Mouse (Mus musculus) gastrocnemius, postnatal 25 days (tissue): ENCODE data around the gene Bhlha9. TPM values are rescaled to one million over a fixed set of nuclear protein-coding genes. Genes with fewer than 3 reads are reported as not detected.

Source experiments
- DNase-seq: peaks from one replicate; pipeline ENCODE4 v3.0.0; 2022
- long read RNA-seq, 2 experiments: library from polyadenylated mRNA; stranded (forward); transcript quantifications; one replicate each; pipeline ENCODE4 v2.0.0; 2021
- total RNA-seq, 2 experiments: library from RNA; stranded (reverse); gene quantifications; 1 replicate in 1 of 2; 2 replicates in 1 of 2; pipeline ENCODE4 v1.2.3; 2021

The Bhlha9 gene
- not detected for total RNA-seq
- long read RNA-seq, experiment 1, result 0 reads
- long read RNA-seq, experiment 2, result 0 reads

DNA sequence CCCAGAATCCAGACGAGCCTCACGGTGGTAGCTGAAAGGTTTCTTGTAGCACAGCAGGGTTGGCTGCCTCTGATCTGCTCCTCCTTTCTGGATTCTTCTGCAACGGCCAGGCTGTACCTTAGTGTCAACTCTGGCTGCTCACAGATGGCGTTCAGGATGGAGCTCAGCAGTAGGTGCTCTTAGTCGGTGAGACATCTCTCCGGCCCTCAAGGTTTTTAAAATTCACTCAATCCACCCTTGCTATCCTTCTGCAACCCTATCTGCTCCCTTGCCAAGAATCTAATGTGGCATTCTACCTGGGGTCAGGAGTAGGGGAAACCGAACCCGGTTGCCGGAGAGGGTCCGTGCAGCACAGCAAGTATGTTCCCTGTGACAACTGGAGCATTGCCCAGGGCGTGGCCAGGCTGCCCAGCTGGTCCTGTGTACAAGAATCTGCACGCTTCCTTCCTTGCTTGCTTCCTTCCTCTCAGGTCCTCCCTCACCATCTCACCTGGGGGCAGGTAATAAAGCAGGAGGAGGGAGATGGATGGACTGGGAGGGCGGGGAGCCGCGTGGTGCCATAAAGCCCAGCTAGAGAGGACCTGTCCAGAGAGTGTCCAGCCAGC lies at the start of gene Bhlha9:
Gene Bhlha9 (plus strand): TSS at position 600 of the 605 bp plus-strand sequence.
- DNase-seq, result no peak

DNA sequence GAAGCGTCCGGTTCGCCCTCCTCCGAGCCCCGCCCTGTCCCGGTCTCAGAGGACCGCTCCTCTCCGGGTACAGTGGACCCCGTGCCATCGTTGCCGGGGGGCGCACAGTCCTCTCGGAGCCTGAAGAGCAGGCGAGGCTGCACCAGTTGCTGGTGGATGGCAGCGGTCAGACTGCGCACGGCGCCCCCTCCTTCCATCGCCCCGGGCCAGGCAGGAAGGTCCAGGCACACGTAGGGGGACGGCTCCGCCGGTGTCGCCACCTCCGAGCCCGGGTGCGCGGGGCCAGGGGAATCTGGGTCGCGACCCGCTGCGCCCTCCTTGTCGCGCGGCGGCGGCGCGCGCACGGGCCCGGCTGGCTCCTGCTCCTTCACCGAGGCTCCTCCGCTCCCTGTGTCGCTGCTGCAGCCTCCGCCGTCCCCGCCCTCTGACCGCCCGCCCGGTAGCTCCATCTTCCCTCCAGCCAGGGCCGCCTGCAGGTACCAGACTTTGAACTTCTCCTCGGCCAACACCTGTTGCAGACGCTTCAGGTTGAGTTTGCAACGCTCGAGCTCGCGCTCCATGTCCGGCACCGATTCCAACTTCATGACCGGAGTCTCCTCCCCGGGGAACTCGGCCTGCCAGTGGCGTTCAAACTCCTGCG lies 49.6 kb upstream of the Bhlha9 start:
- DNase-seq, result no peak

DNA sequence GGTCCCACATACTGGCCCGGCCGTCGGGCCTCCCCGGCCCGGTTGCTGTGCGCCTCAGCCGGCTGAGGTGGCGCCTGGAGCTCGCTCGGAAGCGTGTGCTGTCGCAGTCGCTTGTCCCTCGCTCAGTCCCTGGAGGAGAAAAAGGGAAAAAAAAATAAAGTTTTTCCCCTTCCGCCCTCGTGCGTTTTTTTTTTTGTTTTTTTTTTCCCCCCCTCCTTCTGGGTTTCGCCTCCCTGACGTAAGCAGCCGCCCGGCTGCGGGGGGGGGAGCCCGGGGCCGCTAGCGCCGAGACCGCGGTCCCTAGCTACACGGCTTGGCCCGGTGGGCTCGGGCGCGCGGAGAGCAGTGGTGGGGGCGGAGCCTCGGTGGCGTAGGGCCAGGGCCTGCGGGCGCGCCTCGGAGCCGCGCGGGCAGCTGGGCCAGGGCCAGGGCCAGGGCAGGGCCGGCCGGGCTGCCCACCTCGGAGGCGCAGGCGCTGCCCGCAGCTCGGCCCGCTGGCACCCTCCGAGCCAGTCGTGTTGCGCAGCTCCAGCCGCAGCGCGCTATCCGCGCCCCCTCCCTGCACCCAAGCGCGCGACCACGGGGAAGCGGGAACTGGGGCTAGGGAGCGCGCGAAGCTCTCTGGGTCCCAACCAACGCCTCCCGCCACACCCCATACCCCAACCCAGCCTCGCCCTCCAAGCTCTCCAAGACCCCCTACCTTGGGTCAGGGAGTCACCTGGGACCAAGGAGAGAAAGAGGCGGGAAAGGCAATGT lies 48.9 kb upstream of the Bhlha9 start:
- DNase-seq, result peak; percentile 58

DNA sequence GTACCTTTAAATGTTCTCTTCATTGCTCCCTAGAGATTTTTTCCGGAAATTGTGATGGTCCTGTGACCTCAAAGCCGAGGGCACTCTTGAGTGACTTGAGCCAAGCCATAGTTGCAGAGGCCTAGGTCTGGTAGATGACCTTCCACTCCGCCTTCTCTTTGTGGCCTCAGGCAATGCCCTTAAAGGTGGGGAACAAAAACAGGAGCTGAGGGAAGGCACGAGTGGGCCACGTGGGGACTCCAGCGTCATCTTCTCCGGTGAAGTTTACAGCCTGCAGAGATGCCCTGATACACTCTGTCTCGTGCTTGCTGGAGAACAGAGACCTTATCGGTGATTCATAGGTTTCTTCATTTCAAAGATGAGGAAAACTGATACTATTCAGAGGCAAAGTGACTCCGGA lies 48.2 kb upstream of the Bhlha9 start:
- no peak for DNase-seq

DNA sequence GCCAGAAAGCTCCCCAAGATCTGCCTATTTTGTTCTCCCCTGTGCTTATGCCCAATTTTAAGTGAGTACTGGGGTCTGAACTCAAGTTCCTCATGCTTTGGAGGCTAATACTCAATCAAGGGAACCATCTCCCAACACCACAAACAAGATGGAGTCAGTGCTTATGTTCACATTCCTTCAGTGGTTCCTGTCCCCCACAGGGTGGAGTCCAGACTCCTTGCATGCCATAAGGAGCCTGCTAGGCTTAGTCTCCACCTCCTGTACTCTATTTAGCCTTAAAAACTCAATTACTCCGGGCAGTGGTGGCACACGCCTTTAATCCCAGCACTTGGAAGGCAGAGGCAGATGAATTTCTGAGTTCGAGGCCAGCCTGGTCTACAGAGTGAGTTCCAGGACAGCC lies 47.4 kb upstream of the Bhlha9 start:
- no peak for DNase-seq

DNA sequence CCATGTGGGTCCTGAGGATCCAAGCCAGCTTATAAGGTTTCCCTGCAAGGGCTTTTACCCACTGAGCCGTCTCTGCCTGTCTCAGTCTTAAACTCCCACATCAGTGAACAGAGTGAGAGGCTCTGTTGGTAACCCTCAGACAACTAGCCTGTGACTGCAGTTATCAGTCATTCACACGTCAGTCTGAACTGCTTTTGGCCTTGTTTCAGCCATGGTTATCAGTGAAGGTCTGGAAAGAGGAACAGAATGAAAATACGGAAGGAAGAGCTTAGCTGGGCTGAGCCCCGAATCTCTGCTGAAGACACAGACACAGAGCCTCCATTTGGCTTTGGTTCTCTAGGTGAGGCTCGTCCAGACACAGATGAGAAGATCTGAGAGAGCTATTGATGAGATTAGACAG lies 43.7 kb upstream of the Bhlha9 start:
- DNase-seq, result no peak

DNA sequence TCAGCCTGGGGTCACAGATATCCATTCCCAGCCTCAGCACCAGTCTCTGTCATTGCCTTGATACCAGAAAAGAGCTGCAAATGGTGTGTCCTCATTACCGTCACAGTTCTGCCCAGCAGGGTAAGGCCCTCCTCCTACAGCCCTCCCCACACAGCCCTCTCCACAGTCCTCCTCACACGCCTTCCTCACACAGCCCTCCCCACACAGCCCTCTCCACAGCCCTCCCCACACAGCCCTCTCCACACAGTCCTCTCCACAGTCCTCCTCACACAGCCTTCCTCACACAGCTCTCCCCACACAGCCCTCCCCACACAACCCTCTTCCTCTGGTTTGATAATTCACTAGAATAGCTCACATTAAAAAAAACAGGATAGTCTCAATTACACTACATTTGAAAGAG lies 42.2 kb upstream of the Bhlha9 start:
- no peak for DNase-seq

DNA sequence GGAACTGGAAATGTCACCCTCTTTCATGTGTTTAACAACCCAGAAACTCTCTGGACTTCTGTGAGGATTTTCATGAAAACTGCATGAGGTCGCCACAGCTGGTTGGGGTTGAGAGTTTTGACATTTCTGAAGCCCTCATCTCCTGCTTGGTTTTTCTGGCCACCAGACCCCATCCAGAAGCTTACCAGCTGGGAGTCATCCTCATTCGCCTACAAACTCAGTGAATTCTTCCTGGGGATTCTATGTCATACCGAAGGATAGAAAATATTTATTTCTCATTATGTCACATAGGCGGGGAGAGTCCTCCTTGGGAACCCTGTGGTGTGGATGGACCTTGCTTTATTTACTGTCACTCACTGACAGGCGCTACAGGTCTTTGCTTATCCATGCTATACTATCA lies 41.8 kb upstream of the Bhlha9 start:
- no peak for DNase-seq

DNA sequence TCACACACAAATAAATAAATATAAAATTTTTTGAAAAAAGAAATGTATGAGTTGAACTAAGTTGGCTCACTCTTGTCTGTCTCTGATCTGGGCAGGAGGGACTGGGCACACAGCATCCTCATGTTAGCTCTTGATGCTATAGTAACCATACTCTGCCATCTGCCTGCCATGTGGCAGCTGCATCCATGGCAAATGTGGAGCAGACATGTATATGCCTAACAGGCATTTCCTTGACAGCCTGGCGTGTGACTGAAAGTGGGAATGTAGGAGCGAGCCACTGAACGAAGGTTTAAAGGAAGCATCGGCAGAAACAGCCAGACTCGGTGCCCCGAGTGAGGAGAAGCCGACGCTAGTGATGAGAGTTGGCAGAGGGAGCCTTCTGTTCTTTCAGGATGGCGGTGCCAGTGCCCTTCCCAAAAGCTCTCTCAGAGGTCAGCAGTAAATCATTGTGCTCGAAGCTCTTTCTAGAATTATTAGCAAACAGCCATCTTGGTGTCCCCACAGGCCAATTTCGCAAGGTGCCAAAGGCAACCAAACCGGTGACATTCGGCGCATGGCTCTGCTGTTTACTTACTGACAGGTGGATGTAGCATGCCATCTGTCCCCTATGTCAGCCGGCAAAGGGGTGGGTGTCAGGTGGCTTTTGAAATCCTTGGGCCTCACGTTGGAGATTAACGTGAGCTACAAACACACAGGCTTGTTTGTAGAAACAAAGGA lies 32.8 kb upstream of the Bhlha9 start:
- DNase-seq, result no peak

DNA sequence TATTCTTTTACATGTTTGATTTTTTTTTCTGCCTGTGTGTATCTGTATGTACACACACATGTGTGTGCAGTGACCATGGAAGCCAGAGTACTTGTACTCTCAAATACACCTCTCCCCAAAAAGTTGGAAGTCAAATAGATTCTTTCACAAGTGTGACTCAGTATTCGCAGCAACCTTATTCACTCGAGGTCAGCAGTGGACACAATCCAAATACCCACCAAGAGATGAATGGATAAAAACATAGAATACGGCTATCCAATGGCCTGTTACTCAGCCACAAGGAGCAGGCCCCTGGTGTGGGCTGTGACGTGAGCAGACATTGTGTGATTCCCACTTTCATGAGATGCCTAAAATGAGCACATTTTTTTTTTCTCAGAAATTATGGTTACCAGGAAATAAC lies 32.0 kb upstream of the Bhlha9 start:
- no peak for DNase-seq

DNA sequence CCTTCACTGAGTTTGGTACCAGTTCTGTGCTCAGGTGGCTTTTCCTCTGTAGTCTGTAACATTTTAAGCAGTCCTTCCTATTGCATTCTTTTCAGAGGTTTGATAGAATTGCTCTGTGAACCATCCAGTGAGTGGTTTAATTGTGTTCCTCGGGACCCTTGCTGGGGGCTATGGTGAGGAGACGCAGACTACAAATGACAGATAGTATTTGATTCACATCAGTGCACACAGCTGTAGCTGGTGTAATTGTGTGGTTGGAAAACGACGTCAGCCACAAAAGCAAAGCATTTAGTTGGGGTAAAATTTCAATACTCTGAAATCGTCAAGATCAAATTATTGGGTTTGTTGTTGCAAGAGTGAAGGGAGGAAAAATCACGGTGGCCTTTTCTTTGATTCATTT lies 28.0 kb upstream of the Bhlha9 start:
- no peak for DNase-seq

DNA sequence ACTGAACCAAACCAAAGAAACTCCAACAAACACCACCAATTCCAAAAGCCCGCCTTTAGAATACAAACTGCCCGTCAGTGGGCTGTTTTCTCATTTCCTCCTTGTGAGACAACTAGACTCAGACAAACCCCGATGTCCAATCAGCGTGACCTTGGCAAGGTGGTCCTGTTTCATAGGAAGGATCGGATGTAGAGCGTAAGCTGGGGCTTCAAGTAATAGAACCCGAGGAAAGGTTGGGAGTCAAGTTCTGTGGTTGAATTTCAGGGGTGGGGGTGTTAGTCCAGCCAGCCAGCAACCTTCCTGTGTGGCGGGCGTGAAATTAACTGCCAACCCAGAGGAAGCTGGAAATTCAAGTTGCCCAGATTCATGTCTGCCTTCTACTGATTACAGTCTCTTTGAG lies 27.2 kb upstream of the Bhlha9 start:
- DNase-seq, result no peak

DNA sequence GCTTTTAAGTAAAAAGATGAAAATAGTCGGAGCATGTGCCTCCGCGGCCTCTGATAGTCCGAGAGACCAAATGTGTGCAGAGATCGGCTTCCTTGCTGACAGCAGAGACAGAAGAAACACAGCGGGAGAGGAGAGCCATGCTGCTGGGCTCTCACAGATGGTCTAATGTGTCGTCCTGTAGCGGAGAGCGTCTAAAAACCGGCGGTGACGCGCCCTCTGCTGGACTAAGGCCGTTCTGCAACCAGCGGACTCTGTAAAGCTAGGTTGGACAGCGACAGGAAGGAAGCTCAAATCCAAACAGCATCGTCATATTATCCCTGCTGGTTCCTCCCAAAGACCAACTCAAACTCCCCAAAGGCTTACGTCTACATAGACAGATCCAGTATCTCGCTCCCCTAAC lies 26.3 kb upstream of the Bhlha9 start:
- peak; percentile 67 for DNase-seq

DNA sequence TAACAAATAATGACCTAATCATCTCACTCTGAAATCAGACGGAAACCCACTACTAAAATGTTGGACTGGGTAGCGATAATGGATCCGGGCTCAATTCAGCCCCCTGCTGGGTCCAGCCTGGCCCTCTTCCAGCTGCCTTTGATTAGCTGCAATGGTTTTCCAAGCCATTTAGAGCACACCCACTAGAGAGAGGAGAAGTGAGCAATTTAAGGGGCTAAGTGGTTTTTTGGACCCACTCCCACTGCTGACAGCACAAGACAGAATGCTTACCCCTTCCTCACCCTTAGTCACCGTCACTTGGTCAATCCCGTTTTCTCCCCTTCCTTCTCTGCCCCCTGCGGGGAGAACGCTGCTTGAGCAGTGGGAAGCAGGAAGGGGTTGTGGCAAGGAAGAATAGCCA lies 25.2 kb upstream of the Bhlha9 start:
- no peak for DNase-seq

DNA sequence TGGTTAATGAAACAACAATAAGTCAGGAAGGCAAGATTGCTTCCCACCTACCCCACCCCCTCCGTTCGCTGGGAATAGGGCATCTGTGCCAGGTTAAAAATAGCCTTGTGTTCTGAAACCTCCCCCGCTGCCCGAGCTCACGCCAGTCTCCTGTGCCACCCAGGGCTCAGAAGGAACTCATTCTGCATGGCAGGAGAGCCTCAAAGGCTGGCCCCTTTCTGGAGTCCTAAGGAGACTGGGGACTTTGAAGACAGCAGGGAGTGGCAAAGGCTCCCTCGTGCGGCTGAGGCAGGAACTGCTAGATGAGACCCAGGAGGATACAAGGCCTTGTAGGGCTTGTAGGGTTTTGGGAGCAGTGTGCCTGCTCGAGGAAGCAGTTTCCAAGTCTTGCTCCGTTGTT lies 24.8 kb upstream of the Bhlha9 start:
- DNase-seq, result peak; percentile 39

DNA sequence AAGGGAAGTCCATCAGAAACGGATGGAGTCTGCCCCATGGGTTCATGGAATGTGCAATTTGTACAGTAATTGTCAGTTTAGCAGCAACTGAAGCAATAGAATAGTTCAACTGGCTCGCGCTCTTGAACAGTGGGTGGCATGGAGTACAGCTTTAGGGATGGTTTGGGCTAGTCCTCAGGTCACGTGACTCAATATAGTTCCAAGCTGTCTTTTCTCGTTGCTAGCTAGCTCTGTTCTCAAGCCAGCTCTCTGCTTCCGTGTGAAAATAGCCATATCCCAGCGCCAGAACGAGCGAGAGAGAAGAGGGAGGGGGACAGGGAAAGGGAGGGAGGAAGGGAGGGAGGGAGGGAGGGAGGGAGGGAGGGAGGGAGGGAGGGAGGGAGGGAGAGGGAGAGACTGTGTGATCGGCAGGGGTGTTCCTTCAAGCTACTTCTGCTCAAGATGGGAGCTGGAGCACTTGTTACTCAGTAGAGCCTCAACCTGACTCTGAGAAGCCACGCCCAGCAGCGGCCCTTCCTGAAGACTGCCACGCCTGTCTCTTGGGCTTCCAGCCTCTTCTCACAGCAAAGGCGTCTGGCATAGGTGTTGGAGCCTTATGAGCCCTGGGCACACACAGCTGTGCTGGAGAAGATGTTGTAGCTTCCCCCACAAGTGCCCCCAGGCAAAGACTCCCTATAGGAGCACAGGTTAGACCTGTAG lies 21.3 kb upstream of the Bhlha9 start:
- DNase-seq, result no peak

DNA sequence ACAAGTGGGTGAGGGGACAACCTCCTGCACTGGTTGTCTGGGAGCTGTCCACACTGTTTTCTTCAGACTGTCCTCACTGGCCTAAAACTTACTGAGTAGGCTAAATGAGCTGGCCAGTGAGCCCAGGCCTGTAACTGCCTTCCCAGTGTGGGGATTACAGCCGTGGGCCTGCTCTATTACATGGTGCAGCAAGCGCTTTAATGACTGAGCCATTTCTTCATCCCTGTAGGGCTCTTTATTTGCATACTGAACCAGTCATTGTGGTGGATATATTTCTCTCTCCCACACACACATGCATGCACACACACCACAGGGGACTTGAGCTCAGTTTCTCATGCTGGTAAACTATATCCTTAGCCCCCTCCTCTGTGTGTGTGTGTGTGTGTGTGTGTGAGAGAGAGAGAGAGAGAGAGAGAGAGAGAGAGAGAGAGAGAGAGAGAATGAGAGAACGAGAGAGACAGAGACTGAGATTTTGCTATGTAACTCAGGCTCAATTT lies 19.4 kb upstream of the Bhlha9 start:
- no peak for DNase-seq

DNA sequence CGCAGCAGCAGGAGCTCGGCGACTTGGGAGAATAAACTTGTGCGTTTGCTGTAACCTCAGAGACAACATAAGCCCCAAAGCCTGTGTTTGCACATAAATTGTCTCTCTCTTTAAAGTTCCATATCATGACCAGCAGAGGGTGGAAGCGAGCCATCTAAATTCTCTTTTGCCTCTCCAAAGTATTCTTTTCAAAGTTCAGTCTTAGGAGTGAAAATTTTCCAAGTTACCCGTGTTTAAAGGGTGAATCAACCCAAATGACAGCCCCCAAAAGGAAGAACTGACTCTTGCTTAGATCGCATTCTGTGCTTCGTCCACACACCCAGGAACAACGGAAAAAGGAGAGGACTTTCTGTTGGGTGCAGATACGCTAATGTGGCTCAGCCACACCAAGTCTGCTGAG lies 17.2 kb upstream of the Bhlha9 start:
- DNase-seq, result no peak

DNA sequence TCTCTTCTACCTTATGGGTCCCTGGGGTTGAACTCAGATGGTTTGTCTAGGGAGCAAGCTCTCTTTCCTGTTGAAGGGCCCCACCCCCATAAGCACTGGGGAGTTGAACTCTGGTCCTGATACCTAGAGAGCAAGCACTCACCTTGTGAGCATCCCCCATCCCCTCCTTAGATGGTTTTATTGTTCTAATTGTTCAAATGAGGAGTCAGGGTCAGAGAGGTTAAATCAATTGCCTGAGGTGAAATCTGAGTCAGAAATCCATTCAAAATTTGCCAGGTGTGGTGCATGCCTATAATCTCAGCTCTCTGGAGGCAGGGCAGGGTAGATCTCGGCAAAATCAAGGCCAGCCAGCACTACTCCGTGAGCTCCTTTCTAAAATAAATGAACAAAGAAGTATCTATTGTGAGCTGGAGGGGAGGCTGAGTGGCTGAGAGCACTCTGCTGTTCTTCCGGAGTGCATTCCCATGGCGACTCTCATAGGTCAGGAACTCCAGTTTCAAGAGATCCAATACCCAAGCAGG lies 14.8 kb upstream of the Bhlha9 start:
- DNase-seq, result no peak

DNA sequence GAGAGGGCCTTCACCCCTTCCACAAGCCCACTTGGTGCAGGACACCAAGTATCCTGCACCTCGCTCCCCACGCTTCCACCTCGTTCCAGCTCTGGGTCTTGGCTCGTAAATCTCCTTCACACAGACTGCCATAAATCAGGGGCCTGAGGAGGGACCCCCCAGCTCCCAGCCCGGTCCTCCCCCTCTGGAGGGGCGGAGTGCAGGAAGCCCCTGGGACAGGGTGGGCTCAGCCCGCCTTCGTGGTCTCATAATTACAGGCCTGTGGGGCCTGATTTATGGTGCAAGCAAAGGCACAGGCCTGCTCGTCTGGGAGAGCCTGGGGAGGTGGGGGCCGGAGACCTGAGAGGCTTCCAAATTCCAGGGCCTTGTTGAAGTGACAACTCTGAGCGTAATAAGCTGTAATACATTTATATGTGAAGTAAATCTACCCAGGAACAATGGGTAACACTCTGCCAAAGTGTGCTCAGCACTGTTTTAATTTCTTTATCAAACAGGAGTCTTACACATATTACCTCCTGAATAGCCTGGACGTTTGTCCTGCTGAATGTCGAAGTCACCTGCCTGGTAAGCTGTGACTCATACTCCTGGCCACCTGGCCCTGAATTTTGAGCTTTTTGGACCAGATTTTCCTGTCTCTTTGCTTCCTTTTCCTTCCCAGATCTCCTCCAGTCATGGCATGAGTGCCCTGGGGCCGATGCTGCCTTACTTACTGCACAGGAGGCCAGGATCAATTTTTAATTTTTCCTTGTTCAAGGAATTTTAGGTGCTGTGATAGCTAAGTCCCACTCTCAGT lies 12.9 kb upstream of the Bhlha9 start:
- DNase-seq, result no peak
